Mouse (Mus musculus): Measurements from ENCODE around the gene Fam234b. TPM values are rescaled to one million over a fixed set of nuclear protein-coding genes. Genes with fewer than 3 reads are reported as not detected.

Fam234b gene
- polyA plus RNA-seq, 1 experiment from 2014 or later = 42.4 TPM

DNA sequence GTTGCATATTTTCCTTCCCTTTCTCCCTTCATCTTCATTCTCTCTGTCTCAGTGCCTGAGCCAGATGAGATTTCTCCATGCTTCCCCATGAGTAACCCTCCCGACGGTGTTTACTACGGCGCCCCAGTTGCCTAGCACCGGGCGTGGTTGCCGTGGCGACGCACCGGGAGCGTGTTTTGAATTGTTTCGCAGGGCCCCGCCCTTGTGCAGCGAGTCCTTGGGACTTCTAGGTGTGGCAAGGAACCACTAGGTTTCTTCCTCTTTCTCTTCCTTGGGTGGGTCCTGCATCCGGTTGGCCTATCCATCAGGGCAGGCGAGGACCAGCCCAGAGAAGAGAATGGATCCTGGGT, 54.9 kb downstream of the Fam234b start:
- Histone ChIP-seq H3K4me3 (ENCODE audit: low read depth, low read length) (peak overlapping the region; percentile 14; the same call in 1 of the 2 replicates), H3K4me1 (replicated peaks; ENCODE audit: control insufficient read depth, insufficient read depth, low read length) (peaks cover 25% of the 10 kb centered on the region), H3K4me2 (ENCODE audit: low read length) (peak overlapping the region; percentile 48), H3K9ac (ENCODE audit: low read length) (peak overlapping the region; percentile 6; the same call in 1 of the 2 replicates), H3K27ac (ENCODE audit: low read depth) (peak overlapping the region; percentile 72), H3K27me3 (replicated peaks; ENCODE audit: control insufficient read depth, insufficient read depth, low read length) (no peaks in the 10 kb centered on the region), H3K36me3 (ENCODE audit: control insufficient read depth, insufficient read depth, low read length) (no peaks in the 10 kb centered on the region), H3K9me3 (ENCODE audit: control insufficient read depth, low read length) (no peaks in the 10 kb centered on the region)
- DNase-seq (ENCODE audit: low spot score) (peak; percentile 88), ATAC-seq (replicated peaks; ENCODE audit: low FRiP score, low TSS enrichment, low read depth) (peak; percentile 62)
- WGBS = 4% methylated on average over 16 of the region's 16 CpGs

DNA sequence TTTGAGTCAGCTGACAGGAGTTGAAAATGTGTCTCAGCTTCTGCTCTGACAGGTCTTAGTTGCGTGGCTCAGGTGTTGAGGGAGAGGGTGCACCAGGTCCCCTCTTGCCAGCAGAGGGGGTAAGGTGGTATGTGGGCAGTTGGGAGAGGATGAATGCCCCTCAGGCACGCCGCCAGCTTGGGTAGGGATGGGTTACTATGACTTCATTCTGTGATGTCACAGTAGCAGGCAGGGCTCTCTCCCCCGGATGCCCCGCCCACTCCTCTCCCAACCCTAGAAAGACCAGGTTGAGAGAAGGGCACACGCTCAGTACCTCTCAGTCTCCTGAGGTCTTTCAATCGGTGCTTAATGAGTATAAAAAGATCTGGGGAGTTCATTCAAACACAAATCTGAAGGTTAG, 56.4 kb downstream of the Fam234b start, which contains the start of gene Gsg1:
Gene Gsg1 (minus strand): TSS at position 199 of the 400 bp plus-strand sequence.
- Histone ChIP-seq H3K4me1 (replicated peaks; ENCODE audit: control insufficient read depth, insufficient read depth, low read length) (peaks cover 25% of the 10 kb centered on the region), H3K27me3 (replicated peaks; ENCODE audit: control insufficient read depth, insufficient read depth, low read length) (no peaks in the 10 kb centered on the region), H3K36me3 (ENCODE audit: control insufficient read depth, insufficient read depth, low read length) (no peaks in the 10 kb centered on the region), H3K4me2 (ENCODE audit: low read length) (no peak within 1 kb of the TSS; the same call in 1 of the 2 replicates), H3K4me3 (ENCODE audit: low read depth, low read length) (no peak within 1 kb of the TSS), H3K27ac (ENCODE audit: low read depth) (0 out of 2 replicates have a peak within 1 kb of the TSS, but pooled peaks have one; percentile 35), H3K9me3 (ENCODE audit: control insufficient read depth, low read length) (no peaks in the 10 kb centered on the region), H3K9ac (ENCODE audit: low read length) (no peak within 1 kb of the TSS)
- no peak for ATAC-seq (replicated peaks; ENCODE audit: low FRiP score, low TSS enrichment, low read depth)
- DNase-seq (ENCODE audit: low spot score) = no peak
- 82% methylated on average over 7 of the region's 7 CpGs for WGBS

DNA sequence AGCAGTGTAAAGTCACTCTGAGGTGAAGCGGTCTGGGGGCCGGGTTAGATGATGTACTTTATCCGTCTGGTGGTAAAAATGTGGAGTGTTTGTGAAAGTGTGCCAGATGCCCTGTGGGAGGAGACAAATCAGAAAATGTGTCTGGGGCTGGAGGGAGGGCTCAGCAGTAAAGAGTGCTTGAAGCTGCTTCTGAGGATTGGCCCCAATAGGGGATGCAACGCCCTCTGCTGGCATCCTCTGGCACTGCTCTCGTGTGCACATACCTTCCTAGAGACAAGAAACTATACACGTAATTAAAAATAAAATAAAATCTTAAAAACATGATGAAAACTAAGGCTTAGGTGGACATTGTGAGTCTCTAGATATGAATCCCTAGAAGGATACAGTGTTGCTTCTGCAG, 62.7 kb downstream of the Fam234b start:
- Histone ChIP-seq H3K4me1 (replicated peaks; ENCODE audit: control insufficient read depth, insufficient read depth, low read length) (no peaks in the 10 kb centered on the region), H3K36me3 (ENCODE audit: control insufficient read depth, insufficient read depth, low read length) (no peaks in the 10 kb centered on the region), H3K9me3 (ENCODE audit: control insufficient read depth, low read length) (peaks cover 3% of the 10 kb centered on the region; the same call in 1 of the 2 replicates), H3K4me2 (ENCODE audit: low read length) (no peak overlapping the region), H3K4me3 (ENCODE audit: low read depth, low read length) (no peak overlapping the region), H3K27me3 (replicated peaks; ENCODE audit: control insufficient read depth, insufficient read depth, low read length) (no peaks in the 10 kb centered on the region), H3K9ac (ENCODE audit: low read length) (no peak overlapping the region), H3K27ac (ENCODE audit: low read depth) (no peak overlapping the region)
- DNase-seq (ENCODE audit: low spot score) (no peak), ATAC-seq (replicated peaks; ENCODE audit: low FRiP score, low TSS enrichment, low read depth) (no peak)
- 89% methylated on average over 6 of the region's 6 CpGs for WGBS

DNA sequence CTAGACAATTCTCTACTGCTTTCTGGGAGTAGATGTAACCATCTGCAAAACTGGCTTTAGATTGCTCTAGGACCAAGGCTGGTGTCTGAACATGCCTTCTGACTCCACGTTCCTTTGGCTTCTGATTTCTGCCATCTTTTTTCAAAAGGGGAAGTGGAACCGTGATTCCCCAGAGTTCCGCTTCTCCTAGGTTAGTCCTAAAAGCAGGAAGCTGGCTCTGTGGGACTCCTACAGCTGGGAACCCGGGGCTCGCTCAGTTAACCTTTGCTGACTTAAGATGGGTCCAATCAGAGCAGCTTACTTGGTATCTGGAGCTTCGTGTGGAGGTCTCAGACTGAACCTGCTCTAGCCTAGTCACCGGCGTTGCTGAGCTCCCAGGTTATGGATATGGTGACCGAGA, 63.3 kb downstream of the Fam234b start:
- no peak overlapping the region for H3K4me2 ChIP-seq (ENCODE audit: low read length)
- WGBS = 91% methylated on average over 9 of the region's 9 CpGs
- peaks cover 3% of the 10 kb centered on the region; the same call in 1 of the 2 replicates for H3K9me3 ChIP-seq (ENCODE audit: control insufficient read depth, low read length)
- no peak overlapping the region for H3K4me3 ChIP-seq (ENCODE audit: low read depth, low read length)
- no peak overlapping the region for H3K9ac ChIP-seq (ENCODE audit: low read length)
- no peak overlapping the region for H3K27ac ChIP-seq (ENCODE audit: low read depth)
- ATAC-seq (replicated peaks; ENCODE audit: low FRiP score, low TSS enrichment, low read depth) (no peak), DNase-seq (ENCODE audit: low spot score) (no peak)
- H3K36me3 ChIP-seq (ENCODE audit: control insufficient read depth, insufficient read depth, low read length) = no peaks in the 10 kb centered on the region
- H3K4me1 ChIP-seq (replicated peaks; ENCODE audit: control insufficient read depth, insufficient read depth, low read length) = no peaks in the 10 kb centered on the region
- H3K27me3 ChIP-seq (replicated peaks; ENCODE audit: control insufficient read depth, insufficient read depth, low read length) = no peaks in the 10 kb centered on the region

DNA sequence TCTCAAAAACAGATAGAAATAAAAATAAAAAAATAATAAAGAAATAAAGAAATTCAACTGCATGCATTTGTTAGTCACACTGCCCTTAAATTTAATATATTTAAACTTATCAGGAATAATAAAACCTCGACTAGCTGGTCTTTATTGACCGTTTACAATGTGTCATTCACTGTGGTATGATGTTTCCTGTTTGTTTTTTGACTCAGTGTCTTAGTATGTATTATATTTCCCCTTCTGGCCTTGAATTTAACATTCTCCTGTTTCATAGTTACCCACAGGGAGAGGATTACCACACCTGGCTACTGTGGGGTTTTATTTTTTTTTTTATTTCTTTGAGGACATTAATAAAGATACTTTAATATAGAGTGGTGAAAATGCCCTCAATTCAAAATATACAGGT, 64.8 kb downstream of the Fam234b start:
- Histone ChIP-seq H3K4me1 (replicated peaks; ENCODE audit: control insufficient read depth, insufficient read depth, low read length) (no peaks in the 10 kb centered on the region), H3K9me3 (ENCODE audit: control insufficient read depth, low read length) (peaks cover 3% of the 10 kb centered on the region; the same call in 1 of the 2 replicates), H3K36me3 (ENCODE audit: control insufficient read depth, insufficient read depth, low read length) (no peaks in the 10 kb centered on the region), H3K4me2 (ENCODE audit: low read length) (no peak overlapping the region), H3K27ac (ENCODE audit: low read depth) (no peak overlapping the region), H3K9ac (ENCODE audit: low read length) (no peak overlapping the region), H3K27me3 (replicated peaks; ENCODE audit: control insufficient read depth, insufficient read depth, low read length) (no peaks in the 10 kb centered on the region), H3K4me3 (ENCODE audit: low read depth, low read length) (no peak overlapping the region)
- ATAC-seq (replicated peaks; ENCODE audit: low FRiP score, low TSS enrichment, low read depth) = no peak
- 60% methylated on average over 2 of the region's 2 CpGs for WGBS
- DNase-seq (ENCODE audit: low spot score) = no peak

DNA sequence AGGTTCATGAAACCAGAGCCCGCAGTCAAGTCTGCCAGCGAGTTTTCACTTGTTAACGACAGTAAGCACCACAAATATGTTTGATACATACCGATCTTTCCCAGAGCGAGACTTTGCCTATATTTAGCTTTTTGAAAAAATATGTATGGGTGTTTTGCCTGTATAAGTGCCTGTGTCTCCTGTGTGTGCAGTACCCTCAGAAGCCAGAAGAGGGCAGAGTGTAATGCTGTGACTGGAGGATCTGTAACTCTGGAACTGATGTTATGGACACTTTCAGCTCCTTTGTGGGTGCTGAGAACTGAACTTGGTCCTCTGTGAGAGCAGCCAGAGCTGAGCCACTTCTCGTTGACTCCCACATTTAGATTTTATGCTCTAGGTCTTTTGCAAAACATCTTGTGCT, 66.4 kb downstream of the Fam234b start:
- Histone ChIP-seq H3K4me3 (ENCODE audit: low read depth, low read length) (no peak overlapping the region), H3K4me1 (replicated peaks; ENCODE audit: control insufficient read depth, insufficient read depth, low read length) (no peaks in the 10 kb centered on the region), H3K4me2 (ENCODE audit: low read length) (no peak overlapping the region), H3K36me3 (ENCODE audit: control insufficient read depth, insufficient read depth, low read length) (no peaks in the 10 kb centered on the region), H3K9me3 (ENCODE audit: control insufficient read depth, low read length) (peaks cover 3% of the 10 kb centered on the region; the same call in 1 of the 2 replicates), H3K27me3 (replicated peaks; ENCODE audit: control insufficient read depth, insufficient read depth, low read length) (no peaks in the 10 kb centered on the region), H3K27ac (ENCODE audit: low read depth) (no peak overlapping the region), H3K9ac (ENCODE audit: low read length) (no peak overlapping the region)
- DNase-seq (ENCODE audit: low spot score) (no peak), ATAC-seq (replicated peaks; ENCODE audit: low FRiP score, low TSS enrichment, low read depth) (no peak)
- 93% methylated on average over 6 of the region's 6 CpGs for WGBS

DNA sequence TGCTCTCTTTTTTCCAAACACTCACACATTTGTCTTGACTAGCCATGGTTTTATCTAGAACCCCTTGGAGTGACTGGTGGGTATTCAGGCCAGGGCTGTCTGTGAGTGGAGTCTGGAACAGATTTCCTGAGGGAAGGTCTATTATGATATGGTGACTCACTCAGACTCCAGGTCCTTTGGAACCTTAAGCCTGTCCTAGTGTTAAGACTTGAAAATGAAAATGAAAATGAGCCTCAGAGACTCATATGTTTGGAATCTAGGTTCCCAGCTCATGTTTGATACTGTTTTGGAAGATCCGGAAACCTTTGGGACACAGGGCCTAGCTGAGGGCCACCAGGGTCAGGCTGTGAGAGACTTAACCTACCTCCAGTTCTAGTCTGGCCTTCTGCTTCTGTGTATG, 68.3 kb downstream of the Fam234b start:
- Histone ChIP-seq H3K36me3 (ENCODE audit: control insufficient read depth, insufficient read depth, low read length) (no peaks in the 10 kb centered on the region), H3K4me3 (ENCODE audit: low read depth, low read length) (no peak overlapping the region), H3K27ac (ENCODE audit: low read depth) (no peak overlapping the region), H3K9ac (ENCODE audit: low read length) (no peak overlapping the region), H3K4me1 (replicated peaks; ENCODE audit: control insufficient read depth, insufficient read depth, low read length) (no peaks in the 10 kb centered on the region), H3K27me3 (replicated peaks; ENCODE audit: control insufficient read depth, insufficient read depth, low read length) (no peaks in the 10 kb centered on the region), H3K4me2 (ENCODE audit: low read length) (no peak overlapping the region), H3K9me3 (ENCODE audit: control insufficient read depth, low read length) (peaks cover 3% of the 10 kb centered on the region; the same call in 1 of the 2 replicates)
- ATAC-seq (replicated peaks; ENCODE audit: low FRiP score, low TSS enrichment, low read depth) (no peak), DNase-seq (ENCODE audit: low spot score) (no peak)
- 100% methylated on average over 1 of the region's 1 CpGs for WGBS

DNA sequence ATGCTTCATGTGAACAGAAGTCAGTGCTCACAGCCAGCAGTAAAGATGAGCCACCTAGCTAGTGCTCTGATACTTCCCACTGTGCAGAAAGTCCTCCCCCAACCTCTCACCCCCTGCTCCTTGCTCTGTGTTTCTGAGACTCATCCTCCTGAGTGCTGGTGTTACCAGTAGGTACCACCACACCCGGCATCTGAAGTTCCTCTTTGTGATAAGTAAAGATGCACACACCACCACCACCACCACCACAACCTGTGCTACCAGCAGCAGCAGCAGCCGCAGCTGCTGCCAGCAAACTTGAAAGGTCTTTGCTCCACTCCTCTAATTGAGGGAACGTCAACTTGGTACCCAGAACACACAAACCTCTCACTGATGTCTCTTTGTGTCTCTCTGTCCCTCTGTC, 69.4 kb downstream of the Fam234b start:
- Histone ChIP-seq H3K4me3 (ENCODE audit: low read depth, low read length) (no peak overlapping the region), H3K9ac (ENCODE audit: low read length) (no peak overlapping the region), H3K27me3 (replicated peaks; ENCODE audit: control insufficient read depth, insufficient read depth, low read length) (no peaks in the 10 kb centered on the region), H3K9me3 (ENCODE audit: control insufficient read depth, low read length) (peaks cover 3% of the 10 kb centered on the region; the same call in 1 of the 2 replicates), H3K4me1 (replicated peaks; ENCODE audit: control insufficient read depth, insufficient read depth, low read length) (no peaks in the 10 kb centered on the region), H3K36me3 (ENCODE audit: control insufficient read depth, insufficient read depth, low read length) (no peaks in the 10 kb centered on the region), H3K4me2 (ENCODE audit: low read length) (no peak overlapping the region), H3K27ac (ENCODE audit: low read depth) (no peak overlapping the region)
- WGBS = 72% methylated on average over 3 of the region's 3 CpGs
- DNase-seq (ENCODE audit: low spot score) (no peak), ATAC-seq (replicated peaks; ENCODE audit: low FRiP score, low TSS enrichment, low read depth) (no peak)

DNA sequence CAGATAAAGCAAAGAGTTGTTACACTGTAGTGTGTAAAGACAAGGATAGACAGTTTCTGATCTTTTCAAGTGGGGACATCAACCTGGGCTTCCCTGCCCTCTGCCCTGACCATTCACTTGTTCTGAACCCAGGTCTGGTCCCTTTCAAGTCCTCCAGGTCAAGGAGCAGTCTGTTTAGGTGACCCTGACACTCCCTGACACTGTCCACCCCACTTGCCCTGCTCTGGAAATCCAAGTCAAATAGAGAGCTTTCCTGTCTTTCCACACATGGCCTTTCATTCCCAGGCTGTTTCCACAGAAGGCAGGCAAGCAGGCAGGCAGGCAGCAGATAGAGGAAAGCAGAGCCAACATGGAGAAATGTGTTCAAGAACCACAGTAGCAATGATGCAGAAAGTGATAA, 70.6 kb downstream of the Fam234b start:
- ATAC-seq (replicated peaks; ENCODE audit: low FRiP score, low TSS enrichment, low read depth) (no peak), DNase-seq (ENCODE audit: low spot score) (no peak)
- no peaks in the 10 kb centered on the region for H3K36me3 ChIP-seq (ENCODE audit: control insufficient read depth, insufficient read depth, low read length)
- no peak overlapping the region for H3K27ac ChIP-seq (ENCODE audit: low read depth)
- no peak overlapping the region for H3K4me2 ChIP-seq (ENCODE audit: low read length)
- no peaks in the 10 kb centered on the region for H3K27me3 ChIP-seq (replicated peaks; ENCODE audit: control insufficient read depth, insufficient read depth, low read length)
- H3K4me1 ChIP-seq (replicated peaks; ENCODE audit: control insufficient read depth, insufficient read depth, low read length) = no peaks in the 10 kb centered on the region
- H3K4me3 ChIP-seq (ENCODE audit: low read depth, low read length) = no peak overlapping the region
- H3K9ac ChIP-seq (ENCODE audit: low read length) = no peak overlapping the region
- peaks cover 3% of the 10 kb centered on the region; the same call in 1 of the 2 replicates for H3K9me3 ChIP-seq (ENCODE audit: control insufficient read depth, low read length)
